Mouse (Mus musculus): ENCODE results near the gene Vps53. TPM values are rescaled to one million over a fixed set of nuclear protein-coding genes. Genes with fewer than 3 reads are reported as not detected.
A peak's percentile ranks its signal among the peaks of the same experiment; 100 is the strongest.

The Vps53 gene
- polyA plus RNA-seq (2014; fragmentation: Nextera tagmentation; extraction: Ambion mirVana): 63.8 and 67.9 TPM in 2 replicates

GRCm38 (mm10) chr11:76179495-76180145 lies at the start of gene Vps53, which contains the start of gene Fam57a:
Gene Vps53, minus strand, starts transcription at chr11:76179647.
Gene Fam57a, plus strand, starts transcription at chr11:76179671.
- Histone ChIP-seq H3K27me3 (replicated peaks; ENCODE audit: control insufficient read depth, insufficient read depth, low read length) (no peaks in the 10 kb centered on the region), H3K9ac (ENCODE audit: low read length) (peak within 1 kb of the TSS; percentile 73), H3K27ac (ENCODE audit: low read depth, low read length) (peak within 1 kb of the TSS; percentile 40), H3K4me3 (ENCODE audit: low read depth, low read length) (peak within 1 kb of the TSS; percentile 82), H3K9me3 (replicated peaks; ENCODE audit: control insufficient read depth, low read length) (no peaks in the 10 kb centered on the region), H3K4me2 (ENCODE audit: low read length) (peak within 1 kb of the TSS; percentile 74), H3K4me1 (ENCODE audit: control insufficient read depth, insufficient read depth, low read length) (peaks cover 10% of the 10 kb centered on the region), H3K36me3 (ENCODE audit: control insufficient read depth, insufficient read depth, low read length) (peaks cover 17% of the 10 kb centered on the region; the same call in 1 of the 2 replicates)
- DNase-seq (ENCODE audit: low spot score) (peak; percentile 90), ATAC-seq (peak; percentile 94)
- WGBS: under 1% methylated on average over 36 of the region's 37 CpGs

- H3K4me1 ChIP-seq (ENCODE audit: control insufficient read depth, insufficient read depth, low read length): no peaks in the 10 kb centered on the region
- H3K36me3 ChIP-seq (ENCODE audit: control insufficient read depth, insufficient read depth, low read length): peaks cover 50% of the 10 kb centered on the region
- H3K9ac ChIP-seq (ENCODE audit: low read length): no peak overlapping the region
- no peaks in the 10 kb centered on the region for H3K9me3 ChIP-seq (replicated peaks; ENCODE audit: control insufficient read depth, low read length)
- H3K4me3 ChIP-seq (ENCODE audit: low read depth, low read length): no peak overlapping the region
- H3K27ac ChIP-seq (ENCODE audit: low read depth, low read length): no peak overlapping the region
- H3K4me2 ChIP-seq (ENCODE audit: low read length): no peak overlapping the region
- no peak for DNase-seq (ENCODE audit: low spot score)
- H3K27me3 ChIP-seq (replicated peaks; ENCODE audit: control insufficient read depth, insufficient read depth, low read length): no peaks in the 10 kb centered on the region
- no peak for ATAC-seq
Measured at GRCm38 (mm10) chr11:76225051-76225450, 45.6 kb upstream of the Vps53 start.

GRCm38 (mm10) chr11:76224631-76225030 lies 45.2 kb upstream of the Vps53 start:
- WGBS: 94% methylated on average over 5 of the region's 5 CpGs
- Histone ChIP-seq H3K27ac (ENCODE audit: low read depth, low read length) (no peak overlapping the region), H3K4me1 (ENCODE audit: control insufficient read depth, insufficient read depth, low read length) (no peaks in the 10 kb centered on the region), H3K4me3 (ENCODE audit: low read depth, low read length) (no peak overlapping the region), H3K9me3 (replicated peaks; ENCODE audit: control insufficient read depth, low read length) (no peaks in the 10 kb centered on the region), H3K27me3 (replicated peaks; ENCODE audit: control insufficient read depth, insufficient read depth, low read length) (no peaks in the 10 kb centered on the region), H3K9ac (ENCODE audit: low read length) (no peak overlapping the region), H3K4me2 (ENCODE audit: low read length) (no peak overlapping the region), H3K36me3 (ENCODE audit: control insufficient read depth, insufficient read depth, low read length) (peaks cover 50% of the 10 kb centered on the region)
- ATAC-seq (no peak), DNase-seq (ENCODE audit: low spot score) (no peak)

- DNase-seq (ENCODE audit: low spot score) (peak; percentile 99), ATAC-seq (peak; percentile 99)
- H3K9me3 ChIP-seq (replicated peaks; ENCODE audit: control insufficient read depth, low read length): no peaks in the 10 kb centered on the region
- H3K9ac ChIP-seq (ENCODE audit: low read length): peak within 1 kb of the TSS; percentile 92
- H3K4me2 ChIP-seq (ENCODE audit: low read length): peak within 1 kb of the TSS; percentile 78
- peaks cover 5% of the 10 kb centered on the region; the same call in 1 of the 2 replicates for H3K4me1 ChIP-seq (ENCODE audit: control insufficient read depth, insufficient read depth, low read length)
- peaks cover 32% of the 10 kb centered on the region for H3K36me3 ChIP-seq (ENCODE audit: control insufficient read depth, insufficient read depth, low read length)
- 0% methylated on average over 35 of the region's 35 CpGs for WGBS
- H3K27me3 ChIP-seq (replicated peaks; ENCODE audit: control insufficient read depth, insufficient read depth, low read length): no peaks in the 10 kb centered on the region
- H3K27ac ChIP-seq (ENCODE audit: low read depth, low read length): peak within 1 kb of the TSS; percentile 86
- peak within 1 kb of the TSS; percentile 87 for H3K4me3 ChIP-seq (ENCODE audit: low read depth, low read length)
Measured at GRCm38 (mm10) chr11:76217390-76217800, 37.9 kb upstream of the Vps53 start, which contains the start of the genes Dbil5 and Gemin4. Gene Dbil5, plus strand, starts transcription at chr11:76217608. Gene Gemin4, minus strand, starts transcription at chr11:76217664.

- Histone ChIP-seq H3K4me1 (ENCODE audit: control insufficient read depth, insufficient read depth, low read length) (peaks cover 5% of the 10 kb centered on the region; the same call in 1 of the 2 replicates), H3K27ac (ENCODE audit: low read depth, low read length) (peak overlapping the region; percentile 86), H3K36me3 (ENCODE audit: control insufficient read depth, insufficient read depth, low read length) (peaks cover 32% of the 10 kb centered on the region), H3K4me3 (ENCODE audit: low read depth, low read length) (peak overlapping the region; percentile 87), H3K4me2 (ENCODE audit: low read length) (peak overlapping the region; percentile 78), H3K9me3 (replicated peaks; ENCODE audit: control insufficient read depth, low read length) (no peaks in the 10 kb centered on the region), H3K9ac (ENCODE audit: low read length) (peak overlapping the region; percentile 92), H3K27me3 (replicated peaks; ENCODE audit: control insufficient read depth, insufficient read depth, low read length) (no peaks in the 10 kb centered on the region)
- WGBS: 2% methylated on average over 33 of the region's 33 CpGs
- ATAC-seq (peak; percentile 40), DNase-seq (ENCODE audit: low spot score) (peak; percentile 66)
Measured at GRCm38 (mm10) chr11:76216681-76217389, 37.4 kb upstream of the Vps53 start.

- Histone ChIP-seq H3K27ac (ENCODE audit: low read depth, low read length) (no peak overlapping the region), H3K4me3 (ENCODE audit: low read depth, low read length) (0 out of 2 replicates have a peak overlapping the region, but pooled peaks have one; percentile 87), H3K9ac (ENCODE audit: low read length) (no peak overlapping the region; the same call in 1 of the 2 replicates), H3K4me1 (ENCODE audit: control insufficient read depth, insufficient read depth, low read length) (peaks cover 5% of the 10 kb centered on the region; the same call in 1 of the 2 replicates), H3K36me3 (ENCODE audit: control insufficient read depth, insufficient read depth, low read length) (peaks cover 29% of the 10 kb centered on the region), H3K27me3 (replicated peaks; ENCODE audit: control insufficient read depth, insufficient read depth, low read length) (no peaks in the 10 kb centered on the region), H3K4me2 (ENCODE audit: low read length) (peak overlapping the region; percentile 78), H3K9me3 (replicated peaks; ENCODE audit: control insufficient read depth, low read length) (no peaks in the 10 kb centered on the region)
- DNase-seq (ENCODE audit: low spot score): no peak
- no peak for ATAC-seq
- 90% methylated on average over 5 of the region's 5 CpGs for WGBS
Measured at GRCm38 (mm10) chr11:76216049-76216540, 36.6 kb upstream of the Vps53 start.

GRCm38 (mm10) chr11:76215011-76215410 lies 35.6 kb upstream of the Vps53 start:
- no peak for ATAC-seq
- peaks cover 5% of the 10 kb centered on the region; the same call in 1 of the 2 replicates for H3K4me1 ChIP-seq (ENCODE audit: control insufficient read depth, insufficient read depth, low read length)
- no peaks in the 10 kb centered on the region for H3K9me3 ChIP-seq (replicated peaks; ENCODE audit: control insufficient read depth, low read length)
- no peak overlapping the region for H3K4me2 ChIP-seq (ENCODE audit: low read length)
- H3K36me3 ChIP-seq (ENCODE audit: control insufficient read depth, insufficient read depth, low read length): peaks cover 33% of the 10 kb centered on the region
- no peaks in the 10 kb centered on the region for H3K27me3 ChIP-seq (replicated peaks; ENCODE audit: control insufficient read depth, insufficient read depth, low read length)
- H3K27ac ChIP-seq (ENCODE audit: low read depth, low read length): no peak overlapping the region
- DNase-seq (ENCODE audit: low spot score): no peak
- WGBS: 94% methylated on average over 2 of the region's 2 CpGs
- no peak overlapping the region for H3K4me3 ChIP-seq (ENCODE audit: low read depth, low read length)
- H3K9ac ChIP-seq (ENCODE audit: low read length): no peak overlapping the region

DNA sequence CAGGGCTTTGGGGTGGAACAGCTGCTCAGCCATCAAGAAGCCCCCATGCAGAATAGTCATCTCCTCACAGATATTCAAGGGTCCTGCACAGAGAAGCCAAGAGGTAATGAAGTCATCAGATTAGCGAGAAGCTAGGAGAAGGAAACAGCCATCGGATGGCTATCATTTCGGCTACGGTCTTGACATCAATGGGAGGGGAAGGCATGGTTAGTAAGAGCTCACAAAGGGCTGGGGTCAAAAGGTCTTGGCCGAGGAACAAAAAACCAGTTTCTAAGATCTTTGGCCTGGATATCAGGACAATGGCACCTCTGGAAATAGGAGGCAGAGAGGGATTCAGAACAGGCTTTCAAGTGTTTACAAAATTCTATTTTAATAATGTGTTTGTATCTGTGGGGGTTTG lies 34.4 kb upstream of the Vps53 start:
- ATAC-seq (no peak), DNase-seq (ENCODE audit: low spot score) (no peak)
- no peak overlapping the region for H3K4me2 ChIP-seq (ENCODE audit: low read length)
- no peaks in the 10 kb centered on the region for H3K9me3 ChIP-seq (replicated peaks; ENCODE audit: control insufficient read depth, low read length)
- no peak overlapping the region for H3K4me3 ChIP-seq (ENCODE audit: low read depth, low read length)
- no peak overlapping the region for H3K27ac ChIP-seq (ENCODE audit: low read depth, low read length)
- H3K4me1 ChIP-seq (ENCODE audit: control insufficient read depth, insufficient read depth, low read length): peaks cover 5% of the 10 kb centered on the region; the same call in 1 of the 2 replicates
- H3K27me3 ChIP-seq (replicated peaks; ENCODE audit: control insufficient read depth, insufficient read depth, low read length): no peaks in the 10 kb centered on the region
- 41% methylated on average over 5 of the region's 5 CpGs for WGBS
- H3K9ac ChIP-seq (ENCODE audit: low read length): no peak overlapping the region
- H3K36me3 ChIP-seq (ENCODE audit: control insufficient read depth, insufficient read depth, low read length): peaks cover 43% of the 10 kb centered on the region

Data from forebrain, embryonic 14.5 days (tissue).